Mouse (Mus musculus): Measurements from ENCODE around the gene Mapk6.
"Not testable (repeated sequence)": the region's sequence is repeated elsewhere in the genome, so short reads cannot be mapped to it uniquely, and the experiment has no call there.

Gene Mapk6

GRCm38 (mm10) chr9:75409852-75410378 is at the start of gene Mapk6:
TSS of gene Mapk6 (minus strand) at chr9:75410005.
- peak; percentile 97 for DNase-seq (ENCODE audit: low spot score)

GRCm38 (mm10) chr9:75455684-75456083 is 45.9 kb upstream of the Mapk6 start:
- DNase-seq (ENCODE audit: low spot score) = no peak

- DNase-seq (ENCODE audit: low spot score) = no peak
Observed at GRCm38 (mm10) chr9:75453994-75454393, 44.2 kb upstream of the Mapk6 start.

- DNase-seq (ENCODE audit: low spot score) = no peak
Observed at GRCm38 (mm10) chr9:75448021-75448420, 38.2 kb upstream of the Mapk6 start.

DNA sequence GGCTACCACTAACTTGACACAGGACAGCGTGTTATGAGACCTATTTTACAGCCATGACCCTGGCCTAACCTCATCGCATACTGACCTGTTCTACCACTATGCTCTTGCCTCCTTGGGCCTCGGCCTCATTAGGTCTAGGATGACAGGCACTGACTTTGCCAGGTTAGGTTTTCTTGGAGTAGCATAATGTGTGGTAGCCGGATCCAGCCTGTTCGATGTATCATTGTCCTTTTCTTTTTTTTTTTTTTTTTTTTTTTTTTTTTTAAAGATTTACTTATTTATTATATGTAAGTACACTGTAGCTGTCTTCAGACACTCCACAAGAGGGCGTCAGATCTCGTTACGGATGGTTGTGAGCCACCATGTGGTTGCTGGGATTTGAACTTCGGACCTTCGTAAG is 36.8 kb upstream of the Mapk6 start:
- DNase-seq (ENCODE audit: low spot score) = not testable (repeated sequence)

GRCm38 (mm10) chr9:75444981-75445380 is 35.2 kb upstream of the Mapk6 start:
- no peak for DNase-seq (ENCODE audit: low spot score)

DNA sequence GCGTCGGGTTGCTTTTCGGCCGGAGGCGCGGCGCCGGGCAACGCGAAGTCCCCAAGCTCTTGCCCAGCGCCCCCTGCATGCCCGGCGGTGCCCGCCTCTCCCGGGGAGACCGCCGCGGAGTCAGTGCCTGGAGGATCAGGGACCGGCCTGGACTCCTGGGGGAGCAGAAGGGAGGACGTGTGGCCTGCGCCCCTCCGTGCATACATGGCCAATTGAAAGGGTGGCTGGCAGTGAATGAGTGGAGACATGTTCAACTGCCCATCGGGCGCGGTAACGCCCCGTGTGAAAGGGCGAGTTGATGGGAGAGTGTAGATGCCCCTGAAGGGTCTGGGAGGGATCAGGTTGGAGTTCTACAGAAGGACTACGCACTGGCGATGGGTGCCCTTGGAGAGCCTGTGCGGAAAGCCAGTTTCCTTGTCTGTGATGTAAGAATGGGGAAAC is 31.9 kb upstream of the Mapk6 start:
- peak; percentile 32 for DNase-seq (ENCODE audit: low spot score)

GRCm38 (mm10) chr9:75440796-75441666 is 31.2 kb upstream of the Mapk6 start, which contains the start of gene Leo1:
TSS of gene Leo1 (plus strand) at chr9:75441524.
- DNase-seq (ENCODE audit: low spot score) = peak; percentile 94

DNA sequence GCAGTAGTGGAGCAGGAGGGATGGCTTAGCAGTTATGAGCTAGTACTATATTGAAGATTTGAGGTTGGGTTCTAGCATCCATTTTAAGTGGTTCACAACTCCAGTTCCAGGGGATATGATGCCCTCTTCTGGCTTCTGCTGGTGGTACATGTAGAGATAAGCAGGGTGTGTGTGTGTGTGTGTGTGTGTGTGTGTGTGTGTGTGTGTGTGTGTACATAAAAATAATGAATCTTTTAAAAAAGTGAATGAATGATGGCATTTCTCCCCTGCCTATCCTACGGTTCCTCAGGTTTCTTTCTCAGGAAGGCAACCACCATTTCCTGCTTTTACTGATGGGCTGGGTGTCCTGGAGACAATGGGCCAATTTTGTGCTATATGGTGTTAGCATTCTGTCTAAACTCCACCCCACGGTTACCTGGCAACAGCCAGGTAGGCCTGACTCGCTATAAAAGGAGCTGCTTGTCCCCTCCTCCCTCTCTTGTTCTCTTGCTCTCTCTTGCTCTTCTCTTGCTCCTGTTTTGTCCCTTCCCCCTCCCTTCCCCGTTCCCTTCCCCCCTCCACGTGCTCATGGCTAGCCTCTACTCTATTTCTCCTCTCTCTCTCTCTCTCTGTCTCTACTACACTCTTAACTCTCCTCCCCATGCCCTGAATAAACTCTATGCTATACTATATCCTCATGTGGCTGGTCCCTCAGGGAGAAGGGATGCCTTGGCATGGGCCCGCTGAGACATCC is 28.0 kb upstream of the Mapk6 start:
- peak; percentile 51 for DNase-seq (ENCODE audit: low spot score)

GRCm38 (mm10) chr9:75435918-75436317 is 26.1 kb upstream of the Mapk6 start:
- peak; percentile 95 for DNase-seq (ENCODE audit: low spot score)

DNA sequence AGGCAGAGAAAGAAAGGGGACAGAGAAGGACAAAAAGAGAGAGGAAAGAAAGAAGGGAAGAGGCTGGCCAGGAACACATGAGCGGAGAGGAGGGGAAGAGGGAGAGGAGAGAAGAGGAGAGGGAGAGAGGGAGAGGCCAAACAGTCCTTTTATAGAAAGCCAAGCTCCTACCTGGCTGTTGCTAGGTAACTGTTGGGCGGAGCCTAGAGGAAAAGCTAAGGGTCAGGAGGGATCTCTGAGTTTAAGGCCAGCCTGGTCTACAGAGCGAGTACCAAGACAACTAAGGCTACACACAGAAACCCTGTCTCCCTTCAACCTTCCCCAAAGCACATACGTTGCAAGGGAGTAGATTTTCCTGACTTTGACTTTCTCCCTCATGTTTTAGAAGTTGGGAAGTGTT is 25.5 kb upstream of the Mapk6 start:
- DNase-seq (ENCODE audit: low spot score) = peak; percentile 36

DNA sequence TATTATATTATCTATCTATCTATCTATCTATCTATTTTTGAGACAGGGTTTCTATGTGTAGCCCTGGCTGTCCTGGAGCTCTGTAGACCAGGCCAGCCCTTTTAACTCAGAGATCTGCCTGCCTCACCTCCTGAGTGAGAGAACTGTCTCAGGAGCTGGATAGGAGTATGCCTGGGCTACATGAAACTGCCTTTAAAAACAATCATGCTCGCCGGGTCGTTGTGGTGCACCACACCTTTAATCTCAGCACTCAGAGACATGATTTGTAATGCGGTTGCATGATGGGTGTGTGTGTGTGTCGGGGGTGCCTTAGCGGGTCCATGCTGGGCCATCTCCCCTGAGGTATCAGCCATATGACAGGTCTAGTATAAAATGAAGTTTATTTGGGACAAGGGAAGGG is 25.1 kb upstream of the Mapk6 start:
- DNase-seq (ENCODE audit: low spot score) = no peak

DNA sequence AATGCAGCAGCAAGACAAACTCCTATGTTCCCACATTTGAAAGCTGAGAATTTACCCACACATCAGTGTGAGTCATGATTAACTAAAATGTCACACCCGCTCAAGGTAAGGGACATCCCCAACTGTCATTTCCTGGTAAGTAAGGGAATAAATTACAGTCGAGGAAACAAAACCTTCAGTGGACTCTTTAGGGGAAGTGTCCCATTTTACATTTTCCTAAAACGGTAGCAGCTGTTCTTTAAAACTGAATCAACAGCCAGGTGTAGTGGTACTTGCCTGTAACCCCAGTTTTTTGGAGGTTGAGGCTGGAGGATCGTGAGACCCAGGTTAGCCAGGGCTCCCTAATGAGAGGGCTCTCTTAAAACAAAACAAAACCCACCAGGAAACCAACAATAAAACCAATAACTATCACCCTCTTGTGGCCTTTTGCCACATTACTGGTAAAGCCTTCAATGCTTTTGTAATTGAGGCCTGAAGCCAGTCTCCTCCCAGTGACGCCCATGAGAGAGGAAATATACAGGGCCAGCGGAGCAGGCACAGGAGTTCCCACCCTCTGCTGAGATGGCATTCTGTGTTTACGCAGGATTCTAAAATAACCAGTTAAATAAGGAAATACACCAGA is 24.5 kb upstream of the Mapk6 start:
- DNase-seq (ENCODE audit: low spot score) = peak; percentile 88

DNA sequence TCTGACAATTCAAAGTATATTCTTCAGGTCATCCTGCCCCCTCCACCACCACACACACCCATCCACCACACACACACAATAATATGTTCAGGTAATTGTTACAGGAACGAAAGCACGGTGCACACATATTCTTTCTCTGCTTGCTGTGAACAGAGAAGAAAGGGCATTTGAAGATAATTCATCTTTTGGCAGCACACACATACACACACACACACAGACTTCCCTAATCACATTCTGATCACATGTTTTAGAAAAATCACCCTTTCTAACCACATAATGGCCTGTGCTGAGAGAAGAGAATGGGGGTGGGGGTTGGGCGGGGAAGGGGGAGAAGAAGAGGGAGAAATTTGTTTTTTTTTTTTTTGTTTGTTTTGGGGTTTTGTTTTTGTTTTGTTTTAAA is 22.9 kb upstream of the Mapk6 start:
- DNase-seq (ENCODE audit: low spot score) = no peak

DNA sequence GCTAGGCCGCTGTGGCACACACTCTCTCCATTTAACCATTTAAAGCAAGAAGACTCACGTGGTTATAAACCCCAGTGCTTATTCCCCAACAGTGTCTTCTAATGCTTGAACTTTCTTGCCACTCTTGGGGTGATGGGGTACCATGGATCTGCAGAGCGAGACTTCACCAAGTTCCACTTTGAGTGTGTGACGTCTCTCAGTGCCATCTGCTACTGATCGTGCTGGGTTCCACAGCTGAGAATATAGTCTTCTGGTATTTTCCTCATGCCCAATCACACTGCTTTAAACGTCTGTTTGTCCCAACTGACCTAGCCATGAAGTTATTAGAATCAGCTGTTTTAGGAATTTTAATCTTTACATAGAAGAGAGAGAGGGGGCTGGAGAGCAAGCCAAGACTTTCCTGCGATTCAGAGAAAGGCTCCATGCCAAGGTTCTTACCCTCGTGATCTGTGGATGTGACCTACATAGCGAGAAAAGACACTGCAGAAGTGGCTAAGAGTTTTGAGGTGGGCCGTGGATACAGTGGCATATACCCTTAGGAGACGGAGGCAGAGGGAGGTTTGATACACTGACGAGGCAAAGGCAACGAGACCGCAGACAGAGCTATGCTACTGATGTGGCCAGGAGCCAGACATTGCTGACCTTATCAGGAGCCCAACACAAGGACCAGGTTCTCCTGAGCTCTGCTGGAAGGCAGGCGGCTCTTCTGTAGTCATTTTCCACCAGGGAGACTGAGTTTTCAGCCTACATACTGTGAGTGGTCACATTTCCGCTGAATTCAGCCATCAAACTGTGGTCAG is 21.2 kb upstream of the Mapk6 start:
- DNase-seq (ENCODE audit: low spot score) = no peak

GRCm38 (mm10) chr9:75429657-75430056 is 19.9 kb upstream of the Mapk6 start:
- no peak for DNase-seq (ENCODE audit: low spot score)

DNA sequence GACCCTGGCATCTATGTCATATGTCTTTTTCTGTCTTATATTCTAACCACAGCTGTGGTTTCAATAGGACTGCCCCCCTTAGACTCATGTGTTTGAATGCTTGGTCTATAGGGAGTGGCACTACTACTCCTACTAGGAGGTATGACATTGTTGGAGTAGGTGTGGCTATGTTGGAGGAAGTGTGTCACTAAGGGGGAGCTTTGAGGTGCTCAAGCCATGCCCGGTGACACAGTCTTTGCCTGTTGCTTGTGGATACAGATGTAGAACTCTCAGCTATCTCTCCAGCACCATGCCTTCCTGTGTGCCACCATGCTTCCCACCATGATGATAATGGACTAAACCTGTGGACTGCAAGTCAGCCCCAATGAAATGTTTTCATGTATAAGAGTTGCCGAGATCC is 19.2 kb upstream of the Mapk6 start:
- DNase-seq (ENCODE audit: low spot score) = no peak

DNA sequence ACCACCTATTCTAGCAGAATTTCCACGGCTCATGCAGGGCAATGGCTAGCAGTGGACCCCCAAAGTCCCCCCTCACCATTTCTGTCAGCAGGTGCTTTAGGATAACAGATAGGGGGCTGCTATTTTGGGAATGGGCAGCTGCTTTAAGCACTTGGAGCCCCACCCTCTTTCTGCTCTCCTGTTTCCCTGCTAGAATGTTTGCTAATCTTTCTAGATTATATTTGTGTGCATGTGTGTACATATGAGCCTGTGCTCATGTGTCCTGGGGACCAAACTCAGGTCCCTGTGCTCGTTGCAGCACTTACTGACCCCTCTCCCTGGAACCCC is 18.4 kb upstream of the Mapk6 start:
- no peak for DNase-seq (ENCODE audit: low spot score)

- no peak for DNase-seq (ENCODE audit: low spot score)
Observed at GRCm38 (mm10) chr9:75427366-75428273, 17.8 kb upstream of the Mapk6 start.

DNA sequence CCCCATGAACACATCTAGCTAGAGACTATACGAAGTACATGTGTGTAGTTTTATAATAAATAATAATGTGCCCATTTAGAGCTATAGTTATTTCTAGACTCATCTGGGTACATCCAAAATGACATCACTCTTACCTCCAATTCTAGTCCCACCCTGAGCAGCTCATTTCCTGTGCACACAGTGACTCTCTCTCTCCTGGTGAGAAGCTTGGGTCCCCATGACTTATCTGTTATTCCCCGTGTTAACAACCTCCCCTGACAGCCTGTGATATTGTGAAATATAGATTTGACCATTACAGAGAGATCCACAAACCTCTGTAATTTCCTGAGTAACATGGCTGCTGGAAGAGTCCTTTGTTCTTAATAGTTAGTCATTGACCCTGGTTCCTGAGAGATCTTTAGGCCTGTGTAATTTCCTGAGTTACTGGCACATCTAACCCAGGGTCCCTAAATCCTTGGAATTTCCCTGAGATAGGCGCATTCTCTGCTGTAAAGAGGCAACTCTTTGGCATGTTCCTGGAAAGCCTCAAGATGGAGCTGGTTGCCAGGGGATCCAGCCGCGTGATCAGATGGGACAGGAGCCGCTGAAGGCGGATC is 16.1 kb upstream of the Mapk6 start:
- DNase-seq (ENCODE audit: low spot score) = no peak
